Mouse (Mus musculus): ENCODE measurements around the gene Urgcp. TPM values are rescaled to one million over a fixed set of nuclear protein-coding genes. Genes with fewer than 3 reads are reported as not detected.
A peak's percentile ranks its signal among the peaks of the same experiment; 100 is the strongest.

Urgcp gene
- polyA plus RNA-seq, 1 experiment from 2014 or later: 9.4 TPM

DNA sequence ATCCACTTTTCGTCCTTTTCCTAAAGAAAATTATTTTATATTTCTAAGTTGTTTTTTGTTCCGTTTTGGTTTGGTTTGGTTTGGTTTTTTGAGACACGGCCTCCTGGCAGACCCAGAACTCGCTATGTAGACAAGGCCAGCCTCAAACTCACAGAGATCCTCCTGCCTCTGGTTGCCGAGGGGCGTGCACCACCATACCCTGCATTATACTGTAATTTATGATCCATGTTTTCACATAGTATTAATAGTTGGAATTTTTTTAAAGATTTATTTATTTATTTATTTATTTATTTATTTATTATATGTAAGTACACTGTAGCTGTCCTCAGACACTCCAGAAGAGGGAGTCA is 432 bp upstream of the Urgcp start:
- Histone ChIP-seq H3K9me3 (replicated peaks; ENCODE audit: control insufficient read depth, low read length) (no peaks in the 10 kb centered on the region), H3K4me3 (ENCODE audit: low read depth, low read length) (peak overlapping the region; percentile 86), H3K4me1 (ENCODE audit: control insufficient read depth, low read depth, low read length) (peaks cover 13% of the 10 kb centered on the region), H3K27me3 (ENCODE audit: control insufficient read depth, insufficient read depth, low read depth, low read length) (no peaks in the 10 kb centered on the region), H3K9ac (ENCODE audit: low read depth, low read length) (peak overlapping the region; percentile 88), H3K36me3 (ENCODE audit: control insufficient read depth, insufficient read depth) (no peaks in the 10 kb centered on the region), H3K27ac (ENCODE audit: low read length) (peak overlapping the region; percentile 72), H3K4me2 (ENCODE audit: low read depth, low read length) (peak overlapping the region; percentile 88)
- no peak for ATAC-seq (ENCODE audit: low read depth)
- 6% methylated on average over 6 of the region's 6 CpGs for WGBS (ENCODE audit: insufficient replicate concordance)

- Histone ChIP-seq H3K4me1 (ENCODE audit: control insufficient read depth, low read depth, low read length) (no peaks in the 10 kb centered on the region), H3K9me3 (replicated peaks; ENCODE audit: control insufficient read depth, low read length) (peaks cover 8% of the 10 kb centered on the region), H3K36me3 (ENCODE audit: control insufficient read depth, insufficient read depth) (no peaks in the 10 kb centered on the region), H3K27ac (ENCODE audit: low read length) (no peak overlapping the region), H3K4me3 (ENCODE audit: low read depth, low read length) (no peak overlapping the region), H3K4me2 (ENCODE audit: low read depth, low read length) (no peak overlapping the region), H3K27me3 (ENCODE audit: control insufficient read depth, insufficient read depth, low read depth, low read length) (no peaks in the 10 kb centered on the region), H3K9ac (ENCODE audit: low read depth, low read length) (no peak overlapping the region)
- ATAC-seq (ENCODE audit: low read depth): no peak
- 92% methylated on average over 2 of the region's 2 CpGs for WGBS (ENCODE audit: insufficient replicate concordance)
Measured at GRCm38 (mm10) chr11:5753755-5754154, 8.4 kb downstream of the Urgcp start.

DNA sequence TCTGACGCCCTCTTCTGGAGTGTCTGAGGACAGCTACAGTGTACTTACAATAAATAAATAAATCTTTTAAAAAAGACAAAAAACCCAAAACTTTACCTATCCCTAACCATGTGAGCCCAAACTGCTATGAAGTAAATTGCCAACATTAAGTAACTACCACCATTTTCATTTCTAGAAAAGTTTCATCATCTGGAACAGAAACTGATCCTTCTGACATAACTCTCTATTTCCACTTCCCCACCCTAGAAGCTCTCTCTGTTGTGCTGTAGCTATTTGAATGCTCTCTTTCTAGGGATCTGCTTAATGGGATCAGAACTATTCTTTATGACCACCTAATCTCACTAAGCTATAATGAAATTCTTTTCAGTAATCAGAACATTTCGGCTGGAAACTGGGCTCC is 17.2 kb downstream of the Urgcp start:
- Histone ChIP-seq H3K9me3 (replicated peaks; ENCODE audit: control insufficient read depth, low read length) (no peaks in the 10 kb centered on the region), H3K4me3 (ENCODE audit: low read depth, low read length) (no peak overlapping the region), H3K36me3 (ENCODE audit: control insufficient read depth, insufficient read depth) (no peaks in the 10 kb centered on the region), H3K4me1 (ENCODE audit: control insufficient read depth, low read depth, low read length) (peaks cover 4% of the 10 kb centered on the region), H3K27ac (ENCODE audit: low read length) (no peak overlapping the region), H3K27me3 (ENCODE audit: control insufficient read depth, insufficient read depth, low read depth, low read length) (no peaks in the 10 kb centered on the region), H3K9ac (ENCODE audit: low read depth, low read length) (no peak overlapping the region), H3K4me2 (ENCODE audit: low read depth, low read length) (no peak overlapping the region)
- no peak for ATAC-seq (ENCODE audit: low read depth)
- 63% methylated on average over 2 of the region's 2 CpGs for WGBS (ENCODE audit: insufficient replicate concordance)

- no peak overlapping the region for H3K27ac ChIP-seq (ENCODE audit: low read length)
- WGBS (ENCODE audit: insufficient replicate concordance): 66% methylated on average over 7 of the region's 7 CpGs
- no peaks in the 10 kb centered on the region for H3K36me3 ChIP-seq (ENCODE audit: control insufficient read depth, insufficient read depth)
- ATAC-seq (ENCODE audit: low read depth): no peak
- no peak overlapping the region for H3K4me3 ChIP-seq (ENCODE audit: low read depth, low read length)
- H3K9ac ChIP-seq (ENCODE audit: low read depth, low read length): no peak overlapping the region
- peaks cover 12% of the 10 kb centered on the region for H3K4me1 ChIP-seq (ENCODE audit: control insufficient read depth, low read depth, low read length)
- H3K9me3 ChIP-seq (replicated peaks; ENCODE audit: control insufficient read depth, low read length): no peaks in the 10 kb centered on the region
- H3K27me3 ChIP-seq (ENCODE audit: control insufficient read depth, insufficient read depth, low read depth, low read length): no peaks in the 10 kb centered on the region
- no peak overlapping the region; the same call in 1 of the 2 replicates for H3K4me2 ChIP-seq (ENCODE audit: low read depth, low read length)
Measured at GRCm38 (mm10) chr11:5742106-5742505, 20.1 kb downstream of the Urgcp start.

DNA sequence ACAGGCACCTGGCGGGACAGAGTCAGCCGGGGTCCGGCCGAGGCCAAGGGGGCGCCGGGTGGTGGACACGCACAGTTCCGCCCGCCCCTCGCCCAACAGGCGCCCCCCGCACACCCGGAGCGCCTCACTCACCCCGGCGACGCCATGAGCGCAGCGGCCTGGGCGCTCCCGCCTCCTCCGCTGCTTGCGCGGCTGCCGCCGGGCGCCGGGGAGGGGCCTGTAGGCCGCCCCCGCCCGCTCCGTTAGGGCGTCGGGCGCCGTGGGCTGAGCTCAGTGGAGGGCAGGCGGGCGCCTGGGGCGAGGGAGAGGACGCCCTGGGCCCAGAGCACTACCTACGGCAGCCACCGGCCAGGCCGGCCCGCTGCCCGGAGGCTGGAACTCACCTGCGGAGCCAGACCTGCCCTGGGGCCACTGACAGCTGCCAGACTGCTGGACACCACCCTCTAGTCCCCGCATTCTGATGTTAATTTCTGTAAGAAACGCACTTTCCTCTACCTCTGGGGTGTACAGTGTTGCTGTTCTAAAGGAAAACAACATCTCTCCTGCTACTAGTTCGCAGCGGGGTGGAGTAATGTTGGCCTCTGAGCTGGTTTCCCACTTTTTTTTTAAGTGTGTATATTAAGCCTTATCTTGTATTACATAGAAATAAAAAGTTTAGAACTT is 21.1 kb downstream of the Urgcp start:
- ATAC-seq (ENCODE audit: low read depth): peak; percentile 99
- peak overlapping the region; percentile 99 for H3K9ac ChIP-seq (ENCODE audit: low read depth, low read length)
- peaks cover 12% of the 10 kb centered on the region for H3K4me1 ChIP-seq (ENCODE audit: control insufficient read depth, low read depth, low read length)
- peak overlapping the region; percentile 98 for H3K4me3 ChIP-seq (ENCODE audit: low read depth, low read length)
- H3K27me3 ChIP-seq (ENCODE audit: control insufficient read depth, insufficient read depth, low read depth, low read length): no peaks in the 10 kb centered on the region
- peak overlapping the region; percentile 87 for H3K27ac ChIP-seq (ENCODE audit: low read length)
- H3K4me2 ChIP-seq (ENCODE audit: low read depth, low read length): peak overlapping the region; percentile 87
- no peaks in the 10 kb centered on the region for H3K36me3 ChIP-seq (ENCODE audit: control insufficient read depth, insufficient read depth)
- H3K9me3 ChIP-seq (replicated peaks; ENCODE audit: control insufficient read depth, low read length): no peaks in the 10 kb centered on the region
- under 1% methylated on average over 49 of the region's 50 CpGs for WGBS (ENCODE audit: insufficient replicate concordance)

DNA sequence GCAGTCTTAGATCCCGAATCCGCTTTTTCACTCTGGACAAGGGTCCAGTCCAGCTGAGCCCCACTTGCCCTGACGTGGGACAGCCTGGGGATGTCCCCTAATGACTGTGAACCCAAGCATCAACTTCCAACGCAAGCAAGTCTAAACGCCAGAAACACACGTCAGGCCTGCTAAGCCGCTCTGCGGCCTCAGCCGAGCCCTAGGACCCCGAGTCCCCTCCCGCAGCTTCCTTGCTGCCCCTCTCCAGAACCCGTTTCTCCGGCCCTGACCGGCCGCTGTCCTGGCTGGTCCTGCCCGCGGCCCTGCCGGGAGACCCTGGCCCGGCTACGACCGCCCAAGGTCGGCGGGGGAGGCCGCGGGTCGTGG is 21.6 kb downstream of the Urgcp start:
- peak; percentile 39 for ATAC-seq (ENCODE audit: low read depth)
- H3K4me3 ChIP-seq (ENCODE audit: low read depth, low read length): peak overlapping the region; percentile 98
- no peaks in the 10 kb centered on the region for H3K36me3 ChIP-seq (ENCODE audit: control insufficient read depth, insufficient read depth)
- no peaks in the 10 kb centered on the region for H3K9me3 ChIP-seq (replicated peaks; ENCODE audit: control insufficient read depth, low read length)
- peaks cover 12% of the 10 kb centered on the region for H3K4me1 ChIP-seq (ENCODE audit: control insufficient read depth, low read depth, low read length)
- 1% methylated on average over 26 of the region's 26 CpGs for WGBS (ENCODE audit: insufficient replicate concordance)
- H3K27ac ChIP-seq (ENCODE audit: low read length): peak overlapping the region; percentile 87
- peak overlapping the region; percentile 99 for H3K9ac ChIP-seq (ENCODE audit: low read depth, low read length)
- H3K4me2 ChIP-seq (ENCODE audit: low read depth, low read length): peak overlapping the region; percentile 87
- no peaks in the 10 kb centered on the region for H3K27me3 ChIP-seq (ENCODE audit: control insufficient read depth, insufficient read depth, low read depth, low read length)

GRCm38 (mm10) chr11:5739846-5740245 is 22.3 kb downstream of the Urgcp start:
- H3K27me3 ChIP-seq (ENCODE audit: control insufficient read depth, insufficient read depth, low read depth, low read length): no peaks in the 10 kb centered on the region
- no peaks in the 10 kb centered on the region for H3K9me3 ChIP-seq (replicated peaks; ENCODE audit: control insufficient read depth, low read length)
- peak overlapping the region; percentile 87 for H3K4me2 ChIP-seq (ENCODE audit: low read depth, low read length)
- peak overlapping the region; percentile 19 for H3K9ac ChIP-seq (ENCODE audit: low read depth, low read length)
- H3K4me3 ChIP-seq (ENCODE audit: low read depth, low read length): peak overlapping the region; percentile 98
- no peak for ATAC-seq (ENCODE audit: low read depth)
- H3K36me3 ChIP-seq (ENCODE audit: control insufficient read depth, insufficient read depth): no peaks in the 10 kb centered on the region
- H3K4me1 ChIP-seq (ENCODE audit: control insufficient read depth, low read depth, low read length): peaks cover 12% of the 10 kb centered on the region
- no peak overlapping the region for H3K27ac ChIP-seq (ENCODE audit: low read length)
- WGBS (ENCODE audit: insufficient replicate concordance): 64% methylated on average over 3 of the region's 3 CpGs

DNA sequence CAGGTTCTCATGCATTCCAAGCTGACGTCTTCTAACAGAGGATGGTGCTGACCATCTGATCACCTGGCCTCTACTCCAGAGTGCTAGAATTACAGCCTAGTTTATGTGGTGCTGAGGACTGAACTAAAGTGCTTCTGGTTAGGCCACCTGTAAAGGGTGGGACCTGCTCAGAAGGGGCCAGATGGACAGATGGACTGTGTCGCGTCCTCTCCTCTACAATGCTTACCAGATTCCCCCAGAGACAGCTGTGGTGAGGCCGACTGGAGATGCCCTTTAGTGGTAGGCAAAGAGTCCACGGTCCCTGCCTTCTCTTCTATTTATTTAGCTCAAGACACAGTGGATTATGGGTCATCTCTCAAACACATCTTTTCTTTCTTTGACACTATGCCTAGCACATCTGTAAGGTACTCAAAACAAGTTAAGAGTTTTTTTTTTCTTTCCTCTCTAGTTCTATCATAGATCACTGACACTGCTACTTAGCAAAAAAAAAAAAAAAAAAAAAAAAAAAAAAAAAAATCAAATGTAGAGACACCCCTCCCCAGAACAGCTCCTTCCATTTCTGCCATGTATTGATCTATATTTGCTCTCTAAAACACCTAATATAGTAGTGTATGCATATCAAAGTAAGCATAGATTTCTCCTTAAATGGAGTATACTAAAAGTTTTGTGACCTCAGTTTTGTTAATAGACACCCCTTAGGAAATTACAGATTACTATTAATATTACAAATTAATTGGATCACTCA is 23.1 kb downstream of the Urgcp start:
- H3K36me3 ChIP-seq (ENCODE audit: control insufficient read depth, insufficient read depth): no peaks in the 10 kb centered on the region
- H3K4me2 ChIP-seq (ENCODE audit: low read depth, low read length): no peak overlapping the region
- no peak for ATAC-seq (ENCODE audit: low read depth)
- no peak overlapping the region for H3K27ac ChIP-seq (ENCODE audit: low read length)
- no peaks in the 10 kb centered on the region for H3K9me3 ChIP-seq (replicated peaks; ENCODE audit: control insufficient read depth, low read length)
- WGBS (ENCODE audit: insufficient replicate concordance): 82% methylated on average over 5 of the region's 5 CpGs
- peaks cover 12% of the 10 kb centered on the region for H3K4me1 ChIP-seq (ENCODE audit: control insufficient read depth, low read depth, low read length)
- no peaks in the 10 kb centered on the region for H3K27me3 ChIP-seq (ENCODE audit: control insufficient read depth, insufficient read depth, low read depth, low read length)
- H3K9ac ChIP-seq (ENCODE audit: low read depth, low read length): no peak overlapping the region
- no peak overlapping the region for H3K4me3 ChIP-seq (ENCODE audit: low read depth, low read length)

GRCm38 (mm10) chr11:5737137-5737536 is 25.0 kb downstream of the Urgcp start:
- no peak overlapping the region for H3K4me2 ChIP-seq (ENCODE audit: low read depth, low read length)
- no peak for ATAC-seq (ENCODE audit: low read depth)
- H3K36me3 ChIP-seq (ENCODE audit: control insufficient read depth, insufficient read depth): no peaks in the 10 kb centered on the region
- H3K27ac ChIP-seq (ENCODE audit: low read length): no peak overlapping the region
- no peaks in the 10 kb centered on the region for H3K9me3 ChIP-seq (replicated peaks; ENCODE audit: control insufficient read depth, low read length)
- no peak overlapping the region for H3K4me3 ChIP-seq (ENCODE audit: low read depth, low read length)
- peaks cover 12% of the 10 kb centered on the region for H3K4me1 ChIP-seq (ENCODE audit: control insufficient read depth, low read depth, low read length)
- no peak overlapping the region for H3K9ac ChIP-seq (ENCODE audit: low read depth, low read length)
- H3K27me3 ChIP-seq (ENCODE audit: control insufficient read depth, insufficient read depth, low read depth, low read length): no peaks in the 10 kb centered on the region
- WGBS (ENCODE audit: insufficient replicate concordance): 59% methylated on average over 5 of the region's 5 CpGs

Measured in liver, embryonic 16.5 days (tissue).